Mouse (Mus musculus) lung, embryonic 16.5 days (tissue): ENCODE results near the gene Uaca. TPM values are rescaled to one million over a fixed set of nuclear protein-coding genes. Genes with fewer than 3 reads are reported as not detected.
A peak's percentile ranks its signal among the peaks of the same experiment; 100 is the strongest.

Experiments
- ATAC-seq: fragments of 200-750 bp; cut with Nextera tagmentation; 2 replicates; pipeline ENCODE4 v1.8.0; 2017; ENCODE audit warnings: low read depth, mild to moderate bottlenecking, moderate library complexity
- H3K27ac ChIP-seq: fragments of 300-500 bp; sonication (generic); 2 replicates; pipeline ENCODE4 v1.5.1; 2014; ENCODE audit warnings: mild to moderate bottlenecking, control low read depth, low read length
- H3K27me3 ChIP-seq: fragments of 300-500 bp; sonication (generic); 2 replicates; pipeline ENCODE4 v1.6.1; 2014; ENCODE audit warnings: low read depth, low read length, mixed read lengths; ENCODE audit not compliant: control insufficient read depth, insufficient read depth
- H3K36me3 ChIP-seq: fragments of 300-500 bp; sonication (generic); 2 replicates; pipeline ENCODE4 v1.6.1; 2014; ENCODE audit warnings: low read length; ENCODE audit not compliant: control insufficient read depth, insufficient read depth
- H3K4me1 ChIP-seq: fragments of 300-500 bp; sonication (generic); replicated peaks from 2 replicates; pipeline ENCODE4 v1.6.1; 2014; ENCODE audit warnings: low read length, mixed read lengths; ENCODE audit not compliant: control insufficient read depth, insufficient read depth
- H3K4me2 ChIP-seq: fragments of 300-500 bp; sonication (generic); 2 replicates; pipeline ENCODE4 v1.6.1; 2014; ENCODE audit warnings: low read depth, low read length, control low read depth
- H3K4me3 ChIP-seq: fragments of 300-500 bp; sonication (generic); 2 replicates; pipeline ENCODE4 v1.5.1; 2014; ENCODE audit warnings: mild to moderate bottlenecking, low read length, control low read depth
- H3K9ac ChIP-seq: fragments of 300-500 bp; sonication (generic); 2 replicates; pipeline ENCODE4 v1.6.1; 2014; ENCODE audit warnings: low read length, control low read depth
- H3K9me3 ChIP-seq: fragments of 300-500 bp; sonication (generic); 2 replicates; pipeline ENCODE4 v1.6.1; 2016; ENCODE audit warnings: low read length; ENCODE audit not compliant: control insufficient read depth
- WGBS: fragments of 180-500 bp; shearing (Covaris S2); extraction: QIAGEN DNeasy Blood & Tissue Kit; methylation state at CpG from one replicate; pipeline ENCODE4 v1.1.7; 2014; 5-methylcytosine and 5-hydroxymethylcytosine counted together
- polyA plus RNA-seq: library from polyadenylated mRNA; unstranded; fragments of >200 nt; fragmentation: Nextera tagmentation; extraction: Ambion mirVana; gene quantifications from 2 replicates; pipeline ENCODE4 v1.2.1, GENCODE M21; 2015

Uaca gene
- polyA plus RNA-seq, 1 experiment from 2014 or later: 33.3 TPM

- Histone ChIP-seq H3K27ac (peak overlapping the region; percentile 85), H3K4me2 (peak overlapping the region; percentile 59; the same call in 1 of the 2 replicates), H3K36me3 (no peaks in the 10 kb centered on the region), H3K9me3 (peaks cover 4% of the 10 kb centered on the region; the same call in 1 of the 2 replicates), H3K4me1 (peaks cover 27% of the 10 kb centered on the region), H3K27me3 (no peaks in the 10 kb centered on the region), H3K4me3 (no peak overlapping the region; the same call in 1 of the 2 replicates), H3K9ac (peak overlapping the region; percentile 58)
- 49% methylated on average over 4 of the region's 4 CpGs for WGBS
- ATAC-seq: peak; percentile 47
These were observed 42.7 kb downstream of the Uaca start for GRCm38 (mm10) chr9:60837078-60837448.

GRCm38 (mm10) chr9:60837449-60838141 is 43.3 kb downstream of the Uaca start:
- 10% methylated on average over 20 of the region's 20 CpGs for WGBS
- Histone ChIP-seq H3K36me3 (no peaks in the 10 kb centered on the region), H3K4me1 (peaks cover 27% of the 10 kb centered on the region)

DNA sequence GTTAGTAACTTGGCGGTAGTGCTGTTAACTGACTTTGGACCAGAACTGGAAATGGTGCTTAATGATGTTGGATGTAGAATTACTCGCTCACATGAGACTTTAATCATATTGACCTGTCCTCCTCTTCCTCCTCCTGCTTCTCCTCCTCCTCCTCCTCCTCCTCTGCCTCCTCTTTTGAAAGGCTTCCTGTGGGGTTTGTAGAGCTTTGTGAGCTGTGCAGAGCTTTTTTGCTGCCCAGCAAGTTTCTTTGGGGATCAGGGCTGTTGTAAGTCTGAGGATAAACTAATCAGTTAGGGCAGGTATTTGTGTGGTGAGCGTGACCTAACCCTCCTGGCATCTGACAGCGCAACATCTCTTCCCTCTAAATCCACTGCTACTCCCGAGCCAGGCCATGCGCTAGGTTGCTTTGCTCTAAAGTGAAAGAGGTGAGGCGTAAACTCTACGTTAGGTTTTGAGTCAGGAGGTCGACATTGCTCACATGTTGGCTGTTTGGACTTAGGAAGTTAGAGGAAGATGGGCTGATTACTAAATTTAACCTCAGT is 44.1 kb downstream of the Uaca start:
- peaks cover 4% of the 10 kb centered on the region; the same call in 1 of the 2 replicates for H3K9me3 ChIP-seq
- no peaks in the 10 kb centered on the region for H3K36me3 ChIP-seq
- ATAC-seq: no peak
- H3K27ac ChIP-seq: peak overlapping the region; percentile 85; the same call in 1 of the 2 replicates
- H3K4me3 ChIP-seq: peak overlapping the region; percentile 5; the same call in 1 of the 2 replicates
- H3K4me1 ChIP-seq: peaks cover 27% of the 10 kb centered on the region
- no peaks in the 10 kb centered on the region for H3K27me3 ChIP-seq
- H3K9ac ChIP-seq: no peak overlapping the region
- 43% methylated on average over 9 of the region's 9 CpGs for WGBS
- peak overlapping the region; percentile 59; the same call in 1 of the 2 replicates for H3K4me2 ChIP-seq

More at GRCm38 (mm10) chr9:60837449-60838141, 43.3 kb downstream of the Uaca start:
- Histone ChIP-seq H3K9ac (peak overlapping the region; percentile 58), H3K27ac (peak overlapping the region; percentile 85), H3K4me2 (peak overlapping the region; percentile 59), H3K27me3 (no peaks in the 10 kb centered on the region), H3K4me3 (peak overlapping the region; percentile 30), H3K9me3 (peaks cover 4% of the 10 kb centered on the region; the same call in 1 of the 2 replicates)
- ATAC-seq: peak; percentile 68

DNA sequence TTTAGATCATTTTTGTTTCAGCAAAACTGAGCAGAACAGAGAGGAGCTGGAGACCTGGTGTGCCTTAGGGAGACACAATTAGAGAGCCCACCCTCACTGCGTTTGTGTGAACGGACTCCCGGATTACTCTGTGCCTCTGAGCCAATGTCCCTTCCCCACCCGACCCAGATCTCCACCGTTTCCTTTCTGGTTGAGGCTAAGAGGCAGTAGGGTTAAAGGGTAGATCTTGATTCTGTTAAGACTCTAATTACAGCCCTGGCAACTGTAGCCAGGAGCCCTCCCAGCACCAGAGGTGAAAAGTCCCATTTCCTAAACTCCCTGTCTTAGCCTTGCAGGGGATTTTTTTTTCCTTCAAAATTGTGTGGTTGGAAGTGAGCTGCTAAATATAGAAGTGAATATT is 47.1 kb downstream of the Uaca start:
- no peak for ATAC-seq

DNA sequence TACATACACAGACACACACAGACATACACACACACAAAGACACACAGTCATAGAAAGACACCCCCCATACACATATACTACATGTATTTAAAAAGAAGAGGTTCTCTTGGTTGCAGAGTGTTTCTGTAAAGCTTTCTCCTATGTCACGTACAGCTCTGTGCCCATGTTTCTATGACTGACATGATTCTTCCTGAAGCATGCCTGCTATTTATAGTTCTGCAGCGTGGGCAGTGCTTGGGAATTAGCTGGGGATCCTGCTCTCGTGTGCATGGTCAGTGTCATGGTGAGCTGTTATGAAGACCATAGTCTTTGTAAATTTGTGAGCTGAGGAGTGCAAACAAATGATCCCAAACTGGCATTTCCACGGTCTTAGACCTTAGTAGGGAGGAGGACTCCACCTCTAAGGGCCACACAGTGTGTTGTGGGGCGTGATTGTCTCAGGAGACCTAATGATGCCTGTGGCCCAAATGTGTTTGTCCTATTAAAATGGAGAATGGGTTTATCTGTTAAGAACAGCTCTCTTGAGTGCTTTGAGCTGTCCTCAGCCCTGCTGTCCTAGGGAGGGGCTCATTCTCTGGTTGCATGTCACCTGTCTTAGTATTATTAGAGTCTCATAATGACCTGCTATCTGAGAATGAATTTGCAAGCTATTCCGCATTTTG is 49.2 kb downstream of the Uaca start:
- no peak overlapping the region for H3K27ac ChIP-seq
- H3K4me3 ChIP-seq: no peak overlapping the region
- H3K4me2 ChIP-seq: no peak overlapping the region
- no peaks in the 10 kb centered on the region for H3K36me3 ChIP-seq
- no peak for ATAC-seq
- no peaks in the 10 kb centered on the region for H3K9me3 ChIP-seq
- H3K9ac ChIP-seq: no peak overlapping the region
- peaks cover 9% of the 10 kb centered on the region for H3K4me1 ChIP-seq
- no peaks in the 10 kb centered on the region for H3K27me3 ChIP-seq
- 72% methylated on average over 6 of the region's 6 CpGs for WGBS

More for the DNA sequence above, 47.1 kb downstream of the Uaca start:
- Histone ChIP-seq H3K4me1 (peaks cover 24% of the 10 kb centered on the region), H3K4me3 (no peak overlapping the region), H3K27ac (peak overlapping the region; percentile 28; the same call in 1 of the 2 replicates), H3K9ac (no peak overlapping the region), H3K27me3 (no peaks in the 10 kb centered on the region), H3K36me3 (no peaks in the 10 kb centered on the region), H3K4me2 (no peak overlapping the region), H3K9me3 (no peaks in the 10 kb centered on the region)
- 36% methylated on average over 5 of the region's 5 CpGs for WGBS

DNA sequence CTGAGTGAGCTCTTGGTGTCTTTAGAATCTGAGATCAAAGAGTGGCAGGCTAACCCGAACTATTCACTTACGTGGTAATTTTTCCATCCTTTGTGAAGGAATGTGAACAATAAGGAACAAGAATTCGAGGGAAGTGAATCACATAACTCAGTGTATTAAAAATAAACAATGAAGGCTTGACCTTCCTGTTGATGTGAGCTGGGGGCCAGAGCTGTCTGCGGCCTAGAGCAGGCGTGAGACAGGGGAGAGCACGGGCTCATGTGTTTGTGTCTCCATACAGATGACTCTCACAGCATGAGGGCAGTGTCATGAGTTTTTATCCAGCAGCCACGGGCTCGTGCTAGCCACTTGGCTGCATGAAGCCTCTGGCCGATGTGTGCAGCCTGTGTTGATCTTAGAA is 54.4 kb downstream of the Uaca start:
- Histone ChIP-seq H3K9ac (0 out of 2 replicates have a peak overlapping the region, but pooled peaks have one; percentile 30), H3K4me2 (0 out of 2 replicates have a peak overlapping the region, but pooled peaks have one; percentile 5), H3K27me3 (no peaks in the 10 kb centered on the region), H3K4me1 (peaks cover 18% of the 10 kb centered on the region), H3K9me3 (no peaks in the 10 kb centered on the region), H3K27ac (peak overlapping the region; percentile 82), H3K4me3 (no peak overlapping the region), H3K36me3 (no peaks in the 10 kb centered on the region)
- ATAC-seq: peak; percentile 69
- WGBS: 15% methylated on average over 9 of the region's 9 CpGs

DNA sequence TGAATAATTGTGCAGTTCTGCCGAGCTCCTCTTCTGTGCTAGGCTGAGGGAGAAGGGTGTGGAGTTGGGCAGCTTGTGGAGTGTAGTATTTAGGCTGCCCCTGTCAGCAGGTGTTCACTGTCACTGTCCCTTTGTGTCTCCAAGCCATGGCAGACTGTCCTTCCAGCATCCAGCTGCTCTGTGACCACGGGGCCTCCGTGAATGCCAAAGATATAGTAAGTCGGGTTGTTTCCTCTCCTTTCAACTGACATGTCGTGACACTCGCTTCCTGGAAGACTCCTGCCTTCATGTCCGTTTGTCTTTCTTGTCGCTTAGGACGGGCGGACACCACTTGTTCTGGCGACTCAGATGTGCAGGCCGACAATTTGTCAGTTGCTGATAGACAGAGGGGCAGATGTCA is 55.6 kb downstream of the Uaca start:
- no peak overlapping the region for H3K4me3 ChIP-seq
- H3K4me2 ChIP-seq: no peak overlapping the region
- no peaks in the 10 kb centered on the region for H3K36me3 ChIP-seq
- H3K9ac ChIP-seq: no peak overlapping the region
- no peaks in the 10 kb centered on the region for H3K27me3 ChIP-seq
- no peaks in the 10 kb centered on the region for H3K9me3 ChIP-seq
- H3K4me1 ChIP-seq: peaks cover 18% of the 10 kb centered on the region
- WGBS: 62% methylated on average over 12 of the region's 12 CpGs
- peak overlapping the region; percentile 82; the same call in 1 of the 2 replicates for H3K27ac ChIP-seq
- no peak for ATAC-seq

- Histone ChIP-seq H3K27ac (no peak overlapping the region), H3K4me1 (peaks cover 12% of the 10 kb centered on the region), H3K9me3 (no peaks in the 10 kb centered on the region), H3K9ac (no peak overlapping the region), H3K4me3 (no peak overlapping the region), H3K27me3 (no peaks in the 10 kb centered on the region), H3K36me3 (no peaks in the 10 kb centered on the region), H3K4me2 (no peak overlapping the region)
- 86% methylated on average over 11 of the region's 11 CpGs for WGBS
- ATAC-seq: no peak
These were observed 59.9 kb downstream of the Uaca start for GRCm38 (mm10) chr9:60854196-60854595.

GRCm38 (mm10) chr9:60857833-60858232 is 63.5 kb downstream of the Uaca start:
- no peak overlapping the region for H3K4me2 ChIP-seq
- peaks cover 3% of the 10 kb centered on the region; the same call in 1 of the 2 replicates for H3K4me1 ChIP-seq
- no peaks in the 10 kb centered on the region for H3K9me3 ChIP-seq
- no peaks in the 10 kb centered on the region for H3K27me3 ChIP-seq
- peak; percentile 76; the same call in 1 of the 2 replicates for ATAC-seq
- H3K36me3 ChIP-seq: peaks cover 11% of the 10 kb centered on the region
- H3K4me3 ChIP-seq: no peak overlapping the region
- no peak overlapping the region for H3K9ac ChIP-seq
- no peak overlapping the region for H3K27ac ChIP-seq
- 28% methylated on average over 5 of the region's 5 CpGs for WGBS
